Mouse (Mus musculus): ENCODE data around the gene Trnau1ap.

The Trnau1ap gene

DNA sequence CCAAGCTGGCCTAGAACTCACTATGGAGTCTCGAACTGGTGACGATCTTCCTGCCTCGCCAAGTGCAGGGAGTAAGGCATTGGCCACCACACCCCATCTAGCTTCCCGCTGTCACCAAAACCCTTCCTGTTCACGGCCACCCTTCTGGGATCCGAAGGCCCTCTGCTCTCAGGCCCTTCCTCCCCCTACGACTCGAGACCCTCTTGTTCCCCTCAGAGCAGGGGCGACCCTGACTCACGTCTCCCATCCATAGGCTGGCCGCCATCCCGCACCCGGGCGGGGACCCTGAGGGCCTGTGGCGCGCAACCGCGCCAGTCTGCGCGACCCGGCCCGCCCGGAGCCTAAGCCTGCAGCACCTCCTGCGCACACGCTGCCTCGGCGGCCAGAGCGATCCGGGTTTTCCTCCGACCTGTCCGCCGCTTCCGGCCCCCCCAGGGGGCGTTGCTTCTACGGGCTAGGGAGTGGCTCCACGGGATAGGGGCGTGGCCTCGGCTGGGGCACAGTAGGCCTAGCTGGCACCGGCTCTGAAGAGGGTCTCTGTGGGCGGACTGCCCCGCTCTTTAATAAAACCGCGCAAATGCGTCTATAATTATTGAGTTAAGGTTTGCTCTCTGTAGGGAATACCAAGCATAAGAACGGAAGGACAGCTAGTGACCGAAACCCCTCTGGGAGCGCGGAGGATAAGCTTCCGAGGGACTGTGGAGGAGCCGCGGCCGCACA is at the start of gene Trnau1ap:
Trnau1ap (minus strand) TSS at position 424 of the 720 bp plus-strand sequence.
- DNase-seq (ENCODE audit: low spot score): peak; percentile 92

DNA sequence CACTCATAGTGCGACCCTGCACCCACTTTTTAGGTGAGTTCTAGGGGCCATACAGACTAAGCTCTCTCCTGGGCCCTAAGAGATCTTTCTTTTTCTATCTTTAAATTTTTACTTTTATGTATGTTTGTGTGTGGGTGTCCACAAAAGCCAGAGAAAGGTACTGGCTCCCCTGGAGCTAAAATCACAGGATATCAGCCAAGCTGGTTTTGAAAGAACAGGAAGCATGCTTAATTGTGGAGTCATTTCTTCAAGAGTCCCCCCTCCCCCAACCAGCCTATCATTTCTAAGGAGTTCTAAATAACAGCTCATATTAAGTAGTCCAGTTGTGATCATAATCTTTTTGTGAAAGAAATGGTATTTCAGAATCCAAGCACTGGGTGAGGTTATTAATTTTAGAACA is 44.5 kb upstream of the Trnau1ap start:
- DNase-seq (ENCODE audit: low spot score): no peak

DNA sequence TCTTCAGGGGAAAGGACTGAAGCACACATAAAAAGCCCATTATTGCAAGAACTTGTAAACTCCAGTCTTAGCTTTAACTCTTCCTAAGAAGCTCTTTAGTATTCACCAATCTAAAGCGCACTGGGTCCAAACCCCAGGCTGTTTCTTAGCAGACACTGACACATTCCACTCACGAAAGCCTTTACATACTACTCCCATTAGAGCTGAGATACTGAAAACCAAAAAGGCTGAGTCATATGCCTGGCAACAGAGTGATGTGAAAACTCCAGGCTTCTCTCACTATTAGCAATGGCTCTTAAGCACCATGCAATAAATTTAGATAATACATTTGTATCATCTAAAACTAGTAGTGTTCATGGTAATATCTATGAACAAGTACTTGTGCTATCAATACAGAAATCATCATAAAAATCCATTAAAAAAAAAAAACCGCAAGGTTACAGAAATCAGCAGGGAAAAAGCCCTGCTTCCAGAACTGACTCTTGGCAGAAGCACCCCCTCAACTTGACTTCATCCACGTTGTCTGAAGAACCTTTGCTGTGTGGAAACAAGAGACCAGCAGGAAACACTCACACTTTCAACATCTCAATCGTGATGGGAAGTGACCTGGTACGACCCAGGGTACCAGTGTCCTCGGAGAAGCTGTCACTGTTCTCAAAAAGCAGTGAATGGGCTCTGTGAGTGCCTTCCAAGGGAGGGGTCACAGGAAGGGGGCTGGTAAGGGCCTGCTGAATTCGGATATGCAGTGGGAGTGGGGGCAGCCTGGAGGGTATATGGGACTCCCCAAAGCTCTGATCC is 40.8 kb upstream of the Trnau1ap start:
- DNase-seq (ENCODE audit: low spot score): no peak

DNA sequence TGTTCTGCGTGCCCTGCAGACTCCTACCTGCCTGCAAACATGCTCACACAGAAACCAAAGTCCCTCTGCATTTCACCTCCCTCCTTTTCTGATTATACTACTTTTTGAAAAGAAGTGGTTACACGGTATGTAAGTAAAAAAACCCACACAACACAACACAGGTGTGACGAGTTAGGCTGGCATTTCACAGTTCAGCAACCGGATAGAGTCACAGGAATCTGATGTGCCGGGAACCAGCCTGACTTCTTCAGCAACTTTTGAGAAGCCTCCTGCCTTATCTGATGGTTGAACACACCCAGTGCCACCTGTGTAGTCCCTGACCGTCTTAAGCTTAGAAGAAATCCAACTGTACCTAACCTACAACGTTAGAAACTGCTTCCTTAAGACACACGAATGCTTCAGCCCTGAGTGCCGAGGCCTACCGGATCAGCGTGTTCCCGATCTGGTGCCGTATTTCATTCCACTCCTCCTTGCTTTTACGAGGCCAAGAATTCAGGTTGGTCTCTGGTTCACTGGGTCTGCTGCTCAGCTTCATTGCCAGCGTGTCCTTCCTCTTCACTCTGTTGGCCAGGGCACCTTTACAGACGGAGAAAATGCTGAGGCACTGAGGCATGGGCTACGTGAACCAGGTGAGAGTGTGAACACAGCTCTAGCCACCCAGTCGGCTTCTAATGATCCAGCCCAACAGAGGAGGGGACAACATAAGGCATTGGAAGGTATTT is 38.3 kb upstream of the Trnau1ap start:
- DNase-seq (ENCODE audit: low spot score): no peak

DNA sequence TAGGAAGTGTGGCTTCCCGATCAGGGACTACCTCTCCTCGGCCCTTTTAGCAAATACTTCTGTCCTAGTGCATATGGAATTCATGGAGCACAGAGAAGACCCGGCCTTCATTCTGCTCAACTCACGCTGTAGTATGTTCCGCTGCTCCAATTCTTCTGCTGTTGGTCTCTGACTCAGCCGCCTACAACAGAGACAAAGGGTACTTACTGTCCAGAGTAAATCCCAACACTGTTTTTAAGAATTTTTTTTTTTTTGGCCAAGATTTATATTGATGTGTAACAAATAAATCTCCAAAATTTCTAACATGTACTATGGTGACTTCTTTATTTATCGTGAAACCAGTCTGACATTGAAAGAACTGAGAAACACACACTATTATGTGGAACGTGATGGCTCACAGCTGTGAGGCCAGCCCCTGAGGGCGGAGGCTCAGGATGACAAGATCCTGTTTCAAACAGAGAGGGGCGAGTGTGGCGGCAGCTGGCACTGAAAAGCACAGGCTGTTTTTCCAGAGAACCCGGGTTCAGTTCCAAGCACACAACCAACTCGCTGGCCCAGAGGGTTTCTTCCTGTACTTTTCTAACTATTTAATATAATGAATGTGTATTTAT is 36.2 kb upstream of the Trnau1ap start:
- no peak for DNase-seq (ENCODE audit: low spot score)

DNA sequence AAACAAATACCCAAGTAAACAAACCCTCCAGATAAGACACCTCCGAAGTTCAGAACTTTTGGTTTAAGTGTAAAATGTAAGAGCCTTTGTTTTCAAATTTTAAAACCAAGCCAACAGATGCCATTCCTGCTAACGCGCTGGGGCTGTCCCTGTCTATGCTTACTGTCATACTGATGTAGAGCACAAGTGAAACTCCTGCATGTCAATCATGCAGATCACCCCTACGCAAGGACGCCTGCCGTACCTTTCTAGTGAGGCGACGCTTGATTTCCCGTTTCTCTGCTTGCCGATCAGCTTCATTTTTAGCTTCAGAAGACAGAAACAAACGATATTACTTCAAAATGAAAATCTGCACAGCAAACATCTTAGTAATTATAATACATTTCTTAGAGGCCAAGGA is 34.1 kb upstream of the Trnau1ap start:
- DNase-seq (ENCODE audit: low spot score): no peak

DNA sequence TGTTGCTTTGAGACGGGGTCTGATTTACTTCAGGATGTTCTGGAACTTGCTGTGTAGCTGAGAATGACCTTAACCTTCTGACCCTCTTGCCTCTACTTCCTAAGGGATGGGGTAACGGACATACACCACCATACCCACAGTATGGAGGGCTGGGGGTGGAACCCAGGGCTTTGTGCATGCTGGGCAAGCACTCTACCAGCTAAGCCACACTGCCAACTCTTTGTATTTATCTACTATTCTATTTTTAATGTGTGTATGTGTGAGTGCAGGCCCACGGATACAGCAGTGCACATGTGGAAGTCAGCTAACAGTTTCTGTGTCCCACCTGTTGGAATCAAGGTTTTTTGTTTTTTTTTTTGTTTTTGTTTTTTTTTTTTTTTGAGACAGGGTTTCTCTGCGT is 30.2 kb upstream of the Trnau1ap start:
- no peak for DNase-seq (ENCODE audit: low spot score)

DNA sequence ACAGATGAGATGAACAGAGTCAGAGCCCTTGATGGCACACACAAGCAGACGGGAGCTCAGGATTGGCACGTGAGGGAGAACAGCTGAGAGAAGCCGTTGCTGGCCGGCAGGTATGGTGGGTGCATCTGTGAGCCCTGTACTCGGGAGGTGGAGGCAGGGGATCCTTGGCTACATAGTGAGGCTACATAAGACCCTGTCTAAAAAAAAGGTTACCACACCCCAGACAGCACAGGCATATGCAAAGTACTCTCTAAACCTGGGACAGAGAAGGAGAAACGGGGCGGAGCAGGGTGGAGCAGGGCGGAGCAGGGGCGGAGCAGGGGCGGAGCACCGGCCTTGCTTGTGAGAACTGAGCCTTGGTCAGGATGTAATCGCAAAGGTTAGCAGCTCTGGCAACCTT is 26.8 kb upstream of the Trnau1ap start:
- no peak for DNase-seq (ENCODE audit: low spot score)

DNA sequence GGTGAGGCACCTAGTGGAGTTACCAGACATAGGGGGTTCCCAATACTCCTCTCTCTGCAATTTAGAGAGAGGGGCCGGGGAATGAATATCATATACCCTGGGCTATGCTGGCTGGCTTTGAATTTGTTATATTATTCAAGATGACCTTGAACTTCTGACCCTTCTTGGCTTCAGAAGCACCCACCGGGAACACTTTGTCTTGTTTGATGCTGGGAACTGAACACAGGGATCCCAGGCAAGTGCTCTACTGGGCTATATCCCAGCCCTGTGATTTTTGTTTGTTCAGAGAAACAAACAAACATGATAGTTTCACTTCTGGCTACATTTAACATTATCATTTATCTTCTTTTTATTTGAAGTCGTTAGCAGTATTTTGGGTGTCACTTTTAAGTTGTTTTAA is 26.1 kb upstream of the Trnau1ap start:
- DNase-seq (ENCODE audit: low spot score): no peak

DNA sequence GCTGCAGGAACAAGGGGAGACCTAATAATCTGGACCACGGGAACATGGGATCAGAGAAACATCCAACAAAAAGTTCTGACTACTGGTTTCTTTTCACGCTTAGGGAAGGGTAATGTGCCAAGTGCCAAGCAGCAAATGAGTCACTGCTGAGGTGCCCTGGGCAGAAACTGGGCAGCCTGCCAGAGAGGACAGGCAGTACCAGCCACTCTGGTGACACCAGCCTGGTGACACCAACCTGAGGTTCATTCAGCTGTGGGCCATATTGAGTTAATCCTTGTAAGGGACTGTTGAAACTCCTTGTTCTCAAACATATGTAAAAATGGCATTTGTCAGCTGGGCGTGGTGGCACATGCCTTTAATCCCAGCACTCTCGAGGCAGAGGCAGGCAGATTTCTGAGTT is 25.2 kb upstream of the Trnau1ap start:
- no peak for DNase-seq (ENCODE audit: low spot score)

DNA sequence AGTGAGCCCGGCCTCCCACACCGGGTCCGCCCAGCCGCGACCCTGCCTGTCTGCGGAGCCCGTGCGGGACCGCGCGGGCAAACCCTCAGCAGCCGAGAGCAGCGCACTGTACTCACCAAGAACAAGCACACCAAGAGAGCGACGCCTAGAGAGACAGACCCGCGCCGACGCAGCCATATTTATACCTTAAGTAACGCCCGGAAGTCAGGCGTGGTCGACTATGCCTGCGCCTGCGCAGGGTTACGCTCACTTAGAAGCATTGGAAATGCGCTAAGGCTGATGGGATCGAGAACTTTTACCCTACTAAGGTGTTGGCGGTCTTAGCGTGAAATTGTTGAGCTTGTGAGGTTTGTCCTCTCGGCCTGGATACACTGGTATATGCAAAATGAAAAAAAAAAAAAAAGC is 24.1 kb upstream of the Trnau1ap start, which contains the start of gene Rcc1:
Rcc1 (minus strand) TSS at position 125 of the 405 bp plus-strand sequence.
- peak; percentile 88 for DNase-seq (ENCODE audit: low spot score)

DNA sequence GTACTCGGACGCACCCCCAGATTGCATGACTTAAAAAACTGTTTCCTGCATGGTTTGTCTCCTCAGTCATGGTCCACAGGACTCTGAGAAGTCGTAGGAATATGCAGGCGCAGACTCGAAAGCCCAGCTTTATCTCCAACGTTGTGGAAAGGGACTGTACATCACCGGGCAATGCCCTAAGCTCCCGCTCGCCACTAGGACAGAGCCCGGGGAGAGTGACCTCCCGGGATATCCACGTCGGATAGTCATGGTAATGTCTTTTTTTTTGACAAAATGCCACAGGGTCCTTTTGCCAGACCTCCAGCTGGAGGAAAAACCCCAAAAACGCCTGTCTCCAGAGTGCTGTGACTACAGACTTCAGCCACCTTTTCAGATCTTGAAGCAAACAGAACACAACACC is 23.4 kb upstream of the Trnau1ap start:
- DNase-seq (ENCODE audit: low spot score): no peak

DNA sequence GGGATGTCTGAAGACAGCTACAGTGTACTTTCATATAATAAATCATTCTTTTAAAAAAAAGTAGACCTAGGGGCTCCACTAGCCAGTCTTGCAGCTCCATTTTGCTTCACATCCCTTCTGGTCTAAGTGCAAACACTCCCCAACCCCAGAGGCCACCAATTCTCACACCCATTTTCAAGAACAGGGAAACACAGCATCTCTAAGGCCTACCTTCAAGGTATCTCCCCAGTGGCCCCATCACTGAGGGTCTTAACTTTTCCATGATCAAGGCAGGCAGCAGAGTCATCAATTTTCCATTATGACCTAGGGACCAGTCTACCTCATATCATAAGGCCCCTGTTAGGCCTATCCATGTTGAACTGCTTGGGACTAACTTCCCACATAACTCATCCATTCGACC is 22.1 kb upstream of the Trnau1ap start:
- DNase-seq (ENCODE audit: low spot score): no peak

DNA sequence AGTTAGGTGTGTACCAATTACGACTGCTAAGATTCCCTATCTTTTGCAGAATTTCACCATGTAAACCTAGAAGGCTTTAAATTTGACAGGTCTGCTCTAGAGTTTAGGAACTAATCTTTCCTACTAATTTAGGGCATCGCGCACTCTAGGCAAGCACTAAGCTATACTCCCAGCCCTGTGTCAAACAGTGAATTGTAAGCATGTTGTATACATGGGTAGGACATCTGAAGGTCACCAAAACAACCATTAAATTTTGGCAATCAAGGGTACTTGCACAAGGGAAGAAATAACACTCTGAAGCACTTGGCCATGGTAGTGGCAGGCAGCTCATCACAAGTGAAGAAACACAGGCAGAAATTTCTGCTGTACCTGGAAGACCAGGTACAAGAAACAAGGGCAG is 21.5 kb upstream of the Trnau1ap start:
- DNase-seq (ENCODE audit: low spot score): no peak

DNA sequence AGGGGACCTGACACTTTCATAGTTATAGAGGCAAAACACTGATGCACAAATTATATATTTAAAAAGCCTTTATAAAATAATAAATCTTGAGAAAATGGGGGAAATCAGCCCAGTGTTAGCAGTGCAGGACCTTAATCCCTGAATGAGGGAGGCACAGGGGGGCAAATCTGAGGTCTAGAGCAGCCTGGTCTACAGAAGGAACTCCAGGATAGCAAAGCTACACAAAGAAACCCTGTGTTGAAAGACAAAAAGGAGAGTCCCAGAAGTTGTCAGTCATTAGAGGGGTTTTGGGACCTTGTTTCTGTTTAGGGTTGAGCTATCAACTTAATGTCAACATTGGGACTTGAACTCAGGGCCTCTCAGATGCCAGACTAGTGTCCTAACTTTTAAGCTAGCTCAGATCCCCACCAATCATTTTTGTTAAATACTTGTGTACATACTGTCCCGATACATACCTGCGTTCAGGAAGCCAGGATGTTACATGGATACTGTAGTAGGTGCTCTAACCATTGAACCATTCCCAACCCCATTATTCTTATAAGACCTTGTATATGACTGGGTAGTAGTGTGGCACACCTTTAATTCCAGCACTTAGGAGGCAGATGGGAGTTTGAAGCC is 20.9 kb upstream of the Trnau1ap start:
- DNase-seq (ENCODE audit: low spot score): no peak

DNA sequence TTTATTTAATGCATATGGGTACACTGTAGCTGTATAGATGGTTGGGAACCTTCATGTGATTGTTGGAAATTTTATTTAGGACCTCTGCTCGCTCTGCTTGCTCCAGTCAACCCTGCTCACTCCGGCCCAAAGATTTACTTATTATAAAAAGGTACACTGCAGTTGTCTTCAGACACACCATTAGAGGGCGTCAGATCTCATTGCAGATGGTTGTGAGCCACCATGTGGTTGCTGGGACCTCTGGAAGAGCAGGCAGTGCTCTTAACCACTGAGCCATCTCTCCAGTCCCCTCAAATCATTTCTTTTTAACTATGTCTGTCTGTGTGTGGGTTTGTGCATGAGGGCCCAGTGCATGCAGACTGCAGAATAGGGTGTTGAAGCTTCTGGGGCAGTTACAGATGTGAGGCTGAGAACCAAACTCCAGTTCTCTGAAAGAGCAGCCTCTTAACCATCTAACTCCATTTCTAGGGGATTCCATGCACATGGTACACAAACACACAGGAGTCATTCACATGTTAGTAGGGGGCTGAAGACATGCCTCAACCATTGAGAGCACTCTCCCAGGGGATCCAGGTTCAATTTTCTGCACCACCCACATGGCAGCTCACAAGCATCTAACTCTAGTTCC is 20.3 kb upstream of the Trnau1ap start:
- no peak for DNase-seq (ENCODE audit: low spot score)

DNA sequence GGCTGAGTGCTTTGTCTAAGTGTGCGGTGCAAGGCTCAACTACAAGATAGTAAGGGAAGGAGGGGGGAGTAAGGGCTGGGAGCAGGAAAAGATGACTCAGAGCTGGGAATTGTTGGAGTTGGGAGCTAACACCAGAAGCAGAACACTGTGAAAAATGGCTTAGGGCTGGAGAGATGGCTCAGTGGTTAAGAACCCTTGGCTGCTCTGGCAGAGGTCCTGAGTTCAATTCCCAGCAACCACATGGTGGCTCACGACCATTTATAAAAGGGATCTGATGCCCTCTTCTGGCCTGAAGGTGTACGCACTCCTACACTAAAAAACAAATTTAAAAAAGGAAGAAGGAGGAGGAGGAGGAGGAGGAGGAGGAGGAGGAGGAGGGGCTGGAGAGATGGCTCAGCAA is 17.3 kb upstream of the Trnau1ap start:
- no peak for DNase-seq (ENCODE audit: low spot score)

DNA sequence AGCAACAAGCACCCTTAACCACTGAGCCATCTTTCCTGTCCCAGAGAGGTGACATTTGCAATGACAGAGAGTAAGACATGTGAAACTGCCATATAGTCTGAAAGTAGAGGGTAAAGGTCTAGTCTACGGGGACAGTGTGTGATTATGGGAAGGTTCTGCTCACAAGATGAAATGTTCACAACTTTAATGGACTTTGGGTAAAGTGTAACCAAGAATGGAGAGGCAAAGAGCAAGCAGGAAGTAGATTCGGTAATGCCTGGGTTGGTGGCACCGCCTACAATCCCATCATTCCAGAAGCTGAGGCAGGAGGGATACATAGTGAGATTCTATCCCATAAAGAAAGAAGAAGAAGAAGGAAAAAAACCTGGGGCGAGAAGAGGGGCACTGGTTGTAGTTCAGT is 16.9 kb upstream of the Trnau1ap start:
- no peak for DNase-seq (ENCODE audit: low spot score)

DNA sequence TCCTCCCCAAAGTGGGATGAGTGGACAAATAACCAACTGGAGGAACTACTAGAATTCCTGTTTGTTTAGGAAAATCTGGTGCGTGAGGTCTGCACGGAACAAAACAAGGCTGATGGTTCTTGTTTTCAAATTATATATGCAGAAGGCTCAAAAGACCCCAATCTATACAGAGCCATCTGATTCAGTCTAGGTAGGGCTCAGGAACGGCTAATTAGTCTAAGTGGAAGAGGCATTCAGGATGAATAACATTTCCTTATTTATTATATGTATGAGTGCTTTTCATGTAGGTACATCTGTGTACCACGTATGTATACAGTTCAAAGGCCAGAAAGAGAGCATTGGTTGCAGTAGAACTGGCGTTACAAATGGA is 16.5 kb upstream of the Trnau1ap start:
- DNase-seq (ENCODE audit: low spot score): no peak

DNA sequence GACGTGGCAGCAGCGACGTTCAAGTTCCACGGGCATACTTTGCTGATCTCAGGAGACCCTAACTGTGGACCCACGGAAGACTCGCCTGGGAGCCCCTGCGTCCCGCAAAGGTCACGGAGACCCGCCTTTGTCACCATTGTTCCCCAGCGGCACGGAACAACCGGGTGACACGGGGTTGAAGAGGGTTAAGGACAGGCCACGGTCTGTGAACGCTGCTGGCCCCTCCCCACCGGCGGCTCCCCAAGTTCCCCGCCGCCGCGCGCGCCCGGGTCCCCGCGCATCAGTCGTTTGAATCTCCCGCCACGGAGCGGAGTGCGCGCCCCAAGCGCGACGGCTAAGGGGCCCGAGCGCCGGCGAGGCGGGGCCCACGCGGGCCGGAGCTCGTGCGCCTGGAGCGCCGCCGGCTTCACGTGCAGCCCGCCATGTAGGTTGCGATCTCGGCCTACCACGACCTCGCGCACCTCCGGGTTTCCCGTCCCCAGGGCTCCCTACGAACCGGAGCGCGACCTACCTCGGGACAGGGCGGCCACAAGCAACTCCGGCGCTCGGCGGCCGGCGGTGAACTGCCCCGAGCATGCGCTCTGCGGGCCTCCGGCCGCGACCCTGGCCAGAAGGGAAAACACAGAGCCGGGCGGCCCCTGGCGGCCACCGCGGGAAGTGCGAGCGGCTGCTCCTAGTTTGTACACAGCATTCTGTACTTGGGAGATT is 16.0 kb upstream of the Trnau1ap start:
- DNase-seq (ENCODE audit: low spot score): peak; percentile 93

Data from spleen, adult 12 weeks (tissue).